Comparison of ENCODE assay signal across 18 mouse cellular contexts in genomic region chr4:59204616-59205015, GRCm38 (mm10). TPM values are rescaled to one million over a fixed set of nuclear protein-coding genes. Genes with fewer than 3 reads are reported as not detected.
A peak's percentile ranks its signal among the peaks of the same experiment; 100 is the strongest.
DNase-seq lines count a peak whose midpoint lies in the region; ATAC-seq and TF ChIP-seq lines count a peak whose summit lies in the region.
"Had no signal": no experiment of that assay in that cellular context is flagged by ENCODE, and none has a peak within 500 bp of the region (broad histone marks: within the 10 kb centered on the region; RNA-seq: fewer than 3 reads in every experiment).

No protein-coding gene starts in this region.

- TF ChIP-seq EP300 in heart, postnatal 0 days (IDR thresholded peaks at IDR 0.05; ENCODE audit: low read depth), result no peak

- no peak for ATAC-seq in heart, postnatal 0 days (ENCODE audit: insufficient read depth, low read depth)
- 0 out of 2 replicates have a peak, but pooled peaks have one; percentile 15 for ATAC-seq in common myeloid progenitor, adult 5-6 weeks (replicated peaks; ENCODE audit: low read depth, poor library complexity, severe bottlenecking)
- ATAC-seq in monocyte, adult 5-6 weeks (replicated peaks; ENCODE audit: insufficient number of reproducible peaks, low FRiP score, low TSS enrichment, poor library complexity, severe bottlenecking), result peak; percentile 53; the same call in 1 of the 2 replicates
- ATAC-seq in erythroid progenitor cell, adult 5-6 weeks (replicated peaks; ENCODE audit: low FRiP score, poor library complexity, severe bottlenecking), result no peak
- ATAC-seq in forebrain, embryonic 16.5 days, result no peak
- ATAC-seq: forebrain, embryonic 13.5 days; intestine, embryonic 16.5 days had no signal

- no peak for TF ChIP-seq CTCF in heart, postnatal 0 days (IDR thresholded peaks at IDR 0.05; ENCODE audit: low read depth)

- peaks cover 43% of the 10 kb centered on the region for H3K4me1 ChIP-seq in heart, postnatal 0 days (ENCODE audit: control insufficient read depth, insufficient read depth)
- H3K4me1 ChIP-seq in forebrain, embryonic 16.5 days (replicated peaks; ENCODE audit: control insufficient read depth, insufficient read depth, low read length), result peaks cover 17% of the 10 kb centered on the region

- H3K27me3 ChIP-seq in heart, postnatal 0 days (ENCODE audit: control insufficient read depth, insufficient read depth, low read length), result no peaks in the 10 kb centered on the region
- no peaks in the 10 kb centered on the region for H3K27me3 ChIP-seq in forebrain, embryonic 16.5 days (replicated peaks; ENCODE audit: control insufficient read depth, insufficient read depth, low read length)
- H3K27me3 ChIP-seq: embryonic facial prominence, embryonic 13.5 days; forebrain, embryonic 13.5 days; heart, embryonic 13.5 days; hindbrain, embryonic 12.5 days had no signal

- H3K9ac ChIP-seq in heart, postnatal 0 days (replicated peaks; ENCODE audit: low read depth, low read length), result no peak overlapping the region
- no peak overlapping the region for H3K9ac ChIP-seq in forebrain, embryonic 16.5 days (replicated peaks; ENCODE audit: low read depth, low read length)
- H3K9ac ChIP-seq: embryonic facial prominence, embryonic 13.5 days; forebrain, embryonic 13.5 days; heart, embryonic 13.5 days; hindbrain, embryonic 12.5 days had no signal

- WGBS in heart, postnatal 0 days, result 70% methylated on average over 4 of the region's 4 CpGs
- WGBS in forebrain, embryonic 16.5 days, result 84% methylated on average over 4 of the region's 4 CpGs

- H3K9me3 ChIP-seq in heart, postnatal 0 days (replicated peaks; ENCODE audit: control insufficient read depth, low read length), result no peaks in the 10 kb centered on the region
- no peaks in the 10 kb centered on the region for H3K9me3 ChIP-seq in forebrain, embryonic 16.5 days (ENCODE audit: control insufficient read depth, low read length)
- H3K9me3 ChIP-seq: embryonic facial prominence, embryonic 13.5 days; forebrain, embryonic 13.5 days; heart, embryonic 13.5 days; hindbrain, embryonic 12.5 days had no signal

- H3K36me3 ChIP-seq in heart, postnatal 0 days (replicated peaks; ENCODE audit: control insufficient read depth, insufficient read depth, low read length), result peaks cover 8% of the 10 kb centered on the region; the same call in 1 of the 2 replicates
- H3K36me3 ChIP-seq in forebrain, embryonic 16.5 days (ENCODE audit: control insufficient read depth, insufficient read depth), result 0 out of 2 replicates have a peak, but pooled peaks cover 6% of the 10 kb centered on the region

- H3K4me3 ChIP-seq in heart, postnatal 0 days (ENCODE audit: low read depth, low read length), result no peak overlapping the region
- no peak overlapping the region for H3K4me3 ChIP-seq in forebrain, embryonic 16.5 days (replicated peaks; ENCODE audit: low read length)
- H3K4me3 ChIP-seq: embryonic facial prominence, embryonic 13.5 days; forebrain, embryonic 13.5 days; heart, embryonic 13.5 days; hindbrain, embryonic 12.5 days had no signal

- H3K4me2 ChIP-seq in heart, postnatal 0 days (ENCODE audit: low read depth, low read length), result no peak overlapping the region
- no peak overlapping the region for H3K4me2 ChIP-seq in forebrain, embryonic 16.5 days (ENCODE audit: low read length)
- H3K4me2 ChIP-seq: embryonic facial prominence, embryonic 13.5 days; forebrain, embryonic 13.5 days; heart, embryonic 13.5 days; hindbrain, embryonic 12.5 days had no signal

- H3K27ac ChIP-seq in heart, postnatal 0 days (ENCODE audit: low read depth), result peak overlapping the region; percentile 16; the same call in 1 of the 2 replicates
- no peak overlapping the region for H3K27ac ChIP-seq in forebrain, embryonic 16.5 days (ENCODE audit: low read length)
- H3K27ac ChIP-seq: embryonic facial prominence, embryonic 13.5 days; forebrain, embryonic 13.5 days; heart, embryonic 13.5 days; hindbrain, embryonic 12.5 days; macrophage had no signal

- intact Hi-C loops in heart, postnatal 14 days (cut with DNase I), result loop anchor here (5.0 kb wide), 1 partner anchor 58 kb away; no protein-coding TSS in a partner anchor

- DNase-seq in heart, postnatal 0 days (ENCODE audit: low spot score), result no peak
- no peak for DNase-seq in heart, postnatal 14 days
- peak; percentile 37 for DNase-seq in CD4-positive, CD25-positive, alpha-beta regulatory T cell, adult 2 months (ENCODE audit: low read depth, low spot score)
- no peak for DNase-seq in left cerebral cortex, adult 8-10 months (ENCODE audit: low spot score in 2 of 2)
- DNase-seq: adrenal gland, postnatal 14 days; cerebellum, postnatal 36 days; gastrocnemius, postnatal 10 days; kidney, postnatal 10 days had no signal

RNA-seq across cellular contexts. Expression of gene Ugcg, which starts 15.6 kb away (rescaled TPM):
- total RNA-seq in heart, postnatal 0 days (2014; rRNA removed; ENCODE audit: low replicate concordance), result 19.2 and 35.3 TPM in 2 replicates
- 6.2 TPM in 2 replicates for polyA plus RNA-seq in heart, postnatal 0 days (2015; fragmentation: Nextera tagmentation; extraction: Ambion mirVana)
- total RNA-seq in heart, postnatal 14 days (2021), result 10 to 100 TPM; 18.3 to 18.6 TPM
- total RNA-seq in common myeloid progenitor, adult 5-6 weeks (2017), result 107 and 108 TPM in 2 replicates
- 254 to 534 TPM (median 259 TPM) in 3 replicates for total RNA-seq in monocyte, adult 5-6 weeks (2017)
- 10 to 100 TPM; 72.2 to 86.1 (median 79.3) TPM for total RNA-seq in left cerebral cortex, adult 8-10 months (2022)
- 44.4 and 45.4 TPM in 2 replicates for total RNA-seq in erythroid progenitor cell, adult 5-6 weeks (2015; ENCODE audit: low replicate concordance)
- 22.7 and 27.7 TPM in 2 replicates for total RNA-seq in erythroid progenitor cell, adult 5-6 weeks (2017; ENCODE audit: low replicate concordance)
- polyA plus RNA-seq in forebrain, embryonic 16.5 days (2015; fragmentation: Nextera tagmentation; extraction: Ambion mirVana), result 17.9 and 18.3 TPM in 2 replicates

Comparison
In these comparisons a context has a peak if more than half of its experiments do, and no peak if none do; other contexts are left out.
1. ATAC-seq: peak in common myeloid progenitor, adult 5-6 weeks (single experiment) and monocyte, adult 5-6 weeks (single experiment); none in heart, postnatal 0 days (single experiment), erythroid progenitor cell, adult 5-6 weeks (single experiment) and forebrain, embryonic 16.5 days (single experiment).